Mouse (Mus musculus): ENCODE measurements around the gene Gabarap. TPM values are rescaled to one million over a fixed set of nuclear protein-coding genes. Genes with fewer than 3 reads are reported as not detected.
"Not testable (repeated sequence)": the region's sequence is repeated elsewhere in the genome, so short reads cannot be mapped to it uniquely, and the experiment has no call there.

Gene Gabarap
- polyA plus RNA-seq, 1 experiment from 2014 or later = 536 TPM

DNA sequence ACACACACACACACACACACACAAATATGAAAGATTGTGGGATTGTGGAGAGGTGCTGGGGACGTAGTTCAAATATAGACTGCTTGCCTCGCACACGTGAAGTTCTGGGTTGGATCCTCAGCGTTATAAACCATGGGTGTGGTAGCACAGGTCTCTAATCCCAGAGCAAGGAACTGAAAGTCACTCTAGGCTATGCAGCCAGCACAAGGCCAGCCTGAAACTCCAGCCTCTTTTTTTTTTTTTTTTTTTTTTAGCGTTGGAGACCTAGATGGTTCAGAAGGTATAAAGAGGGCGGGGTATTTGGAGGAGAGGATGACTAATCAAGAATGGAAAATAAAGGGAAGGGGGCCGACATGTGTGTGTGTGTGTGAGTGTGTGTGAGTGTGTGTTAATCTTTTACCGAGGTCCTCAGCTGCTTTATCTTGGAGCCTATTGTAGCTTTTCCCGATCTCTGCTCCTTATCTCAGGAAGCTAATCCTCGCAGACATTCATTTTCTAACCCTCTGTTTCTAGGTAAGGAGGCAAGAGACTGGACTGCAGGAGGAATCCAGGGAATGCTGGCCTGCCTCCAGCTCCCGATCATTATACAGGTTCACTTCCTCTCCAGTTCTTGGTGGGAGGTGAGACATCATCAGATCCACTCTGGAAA lies 37.6 kb upstream of the Gabarap start:
- Histone ChIP-seq H3K4me1 (replicated peaks; ENCODE audit: control insufficient read depth, insufficient read depth, low read length) (peaks cover 6% of the 10 kb centered on the region), H3K27me3 (ENCODE audit: control insufficient read depth, insufficient read depth, low read depth, low read length) (no peaks in the 10 kb centered on the region), H3K4me2 (ENCODE audit: low read depth, low read length) (no peak overlapping the region), H3K4me3 (ENCODE audit: low read length) (no peak overlapping the region), H3K27ac (ENCODE audit: low read length) (no peak overlapping the region), H3K36me3 (ENCODE audit: control insufficient read depth, insufficient read depth, low read length) (no peaks in the 10 kb centered on the region), H3K9me3 (ENCODE audit: control insufficient read depth, low read length) (no peaks in the 10 kb centered on the region), H3K9ac (ENCODE audit: low read length) (0 out of 2 replicates have a peak overlapping the region, but pooled peaks have one; percentile 8)
- WGBS = 31% methylated on average over 11 of the region's 11 CpGs
- ATAC-seq (ENCODE audit: low read depth) = no peak

DNA sequence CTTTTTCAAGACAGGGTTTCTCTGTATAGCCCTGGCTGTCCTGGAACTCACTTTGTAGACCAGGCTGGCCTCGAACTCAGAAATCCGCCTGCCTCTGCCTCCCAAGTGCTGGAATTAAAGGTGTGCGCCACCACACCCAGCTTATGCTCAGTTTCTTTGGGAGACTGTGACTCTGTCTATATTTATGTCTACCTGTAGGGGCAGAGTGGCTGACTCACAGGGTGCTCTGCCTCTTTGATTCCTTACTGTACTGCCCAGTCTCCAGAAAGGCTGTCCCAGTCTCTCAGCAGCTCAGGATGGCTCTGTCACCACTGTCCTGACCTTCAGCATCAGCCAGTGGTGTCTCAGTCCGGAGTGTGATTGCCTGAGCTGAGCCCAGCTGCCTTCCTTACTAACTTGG lies 35.3 kb upstream of the Gabarap start:
- not testable (repeated sequence) for H3K36me3 ChIP-seq (ENCODE audit: control insufficient read depth, insufficient read depth, low read length); H3K4me3 ChIP-seq (ENCODE audit: low read length); H3K4me2 ChIP-seq (ENCODE audit: low read depth, low read length); H3K27me3 ChIP-seq (ENCODE audit: control insufficient read depth, insufficient read depth, low read depth, low read length); H3K4me1 ChIP-seq (replicated peaks; ENCODE audit: control insufficient read depth, insufficient read depth, low read length); ATAC-seq (ENCODE audit: low read depth); H3K9me3 ChIP-seq (ENCODE audit: control insufficient read depth, low read length); H3K9ac ChIP-seq (ENCODE audit: low read length); H3K27ac ChIP-seq (ENCODE audit: low read length)
- WGBS = 68% methylated on average over 4 of the region's 4 CpGs

DNA sequence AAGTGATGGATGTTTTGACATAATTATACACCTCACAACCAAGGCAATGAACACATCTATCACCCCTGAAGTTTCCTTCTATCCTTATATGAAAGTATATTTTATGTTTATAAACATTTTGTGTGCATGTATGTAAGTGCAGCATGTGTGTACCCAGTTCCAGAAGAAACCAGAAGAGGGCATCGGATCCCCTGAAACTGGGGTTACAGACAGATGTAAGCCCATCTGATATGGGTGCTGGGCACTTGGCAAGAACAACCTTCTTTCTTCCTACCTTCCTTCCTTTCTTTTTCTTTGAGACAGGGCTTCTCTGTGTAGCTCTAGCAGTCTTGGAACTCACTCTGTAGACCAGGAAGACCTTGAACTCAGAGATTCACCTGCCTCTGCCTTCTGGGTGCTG lies 34.7 kb upstream of the Gabarap start:
- Histone ChIP-seq H3K27ac (ENCODE audit: low read length) (no peak overlapping the region), H3K9me3 (ENCODE audit: control insufficient read depth, low read length) (no peaks in the 10 kb centered on the region), H3K4me1 (replicated peaks; ENCODE audit: control insufficient read depth, insufficient read depth, low read length) (no peaks in the 10 kb centered on the region), H3K9ac (ENCODE audit: low read length) (no peak overlapping the region), H3K27me3 (ENCODE audit: control insufficient read depth, insufficient read depth, low read depth, low read length) (no peaks in the 10 kb centered on the region), H3K4me2 (ENCODE audit: low read depth, low read length) (no peak overlapping the region), H3K4me3 (ENCODE audit: low read length) (no peak overlapping the region), H3K36me3 (ENCODE audit: control insufficient read depth, insufficient read depth, low read length) (no peaks in the 10 kb centered on the region)
- WGBS = 76% methylated on average over 1 of the region's 1 CpGs
- no peak for ATAC-seq (ENCODE audit: low read depth)

DNA sequence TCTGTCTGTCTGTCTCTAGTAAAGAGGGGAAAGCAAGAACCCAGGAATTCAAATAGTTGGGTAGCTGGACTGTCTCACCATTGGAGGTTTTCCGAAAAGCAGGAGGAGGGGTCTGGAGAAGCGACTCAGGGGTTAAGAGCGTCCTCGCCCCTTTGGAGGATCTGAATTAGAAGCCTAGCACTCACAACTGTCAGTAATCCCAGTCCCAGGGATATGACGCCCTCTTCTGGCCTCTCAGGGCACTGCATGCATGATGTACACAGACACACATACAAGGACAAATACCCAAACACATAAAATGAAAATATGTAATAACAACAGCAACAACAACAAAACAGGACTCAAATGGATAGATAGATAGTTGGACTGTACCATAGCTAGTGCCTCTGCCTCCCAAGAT lies 30.3 kb upstream of the Gabarap start:
- Histone ChIP-seq H3K4me2 (ENCODE audit: low read depth, low read length) (no peak overlapping the region), H3K4me1 (replicated peaks; ENCODE audit: control insufficient read depth, insufficient read depth, low read length) (no peaks in the 10 kb centered on the region), H3K27ac (ENCODE audit: low read length) (no peak overlapping the region), H3K9ac (ENCODE audit: low read length) (no peak overlapping the region), H3K36me3 (ENCODE audit: control insufficient read depth, insufficient read depth, low read length) (no peaks in the 10 kb centered on the region), H3K27me3 (ENCODE audit: control insufficient read depth, insufficient read depth, low read depth, low read length) (peaks cover 21% of the 10 kb centered on the region), H3K9me3 (ENCODE audit: control insufficient read depth, low read length) (no peaks in the 10 kb centered on the region), H3K4me3 (ENCODE audit: low read length) (no peak overlapping the region)
- WGBS = 40% methylated on average over 5 of the region's 5 CpGs
- no peak for ATAC-seq (ENCODE audit: low read depth)

DNA sequence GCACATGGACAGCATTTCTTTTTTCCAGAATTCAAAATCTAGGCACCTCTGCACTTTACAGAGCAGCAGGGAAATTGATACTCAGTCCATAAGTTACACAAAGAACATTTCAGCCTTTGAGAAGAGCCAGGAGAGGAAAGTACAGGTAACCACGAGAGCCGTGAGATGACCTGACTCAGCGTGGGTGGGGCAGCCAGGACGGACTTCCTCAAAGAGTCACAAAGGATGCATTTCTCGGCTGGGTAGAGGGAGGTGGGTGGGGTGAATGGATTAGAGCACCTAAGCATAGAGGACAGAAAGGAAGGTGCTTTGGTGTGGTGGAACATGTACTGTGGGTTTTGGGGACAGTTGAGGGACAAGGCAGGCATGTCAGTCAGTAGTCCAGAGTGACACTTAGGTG lies 29.1 kb upstream of the Gabarap start:
- H3K9ac ChIP-seq (ENCODE audit: low read length) = no peak overlapping the region
- H3K4me2 ChIP-seq (ENCODE audit: low read depth, low read length) = no peak overlapping the region
- no peaks in the 10 kb centered on the region for H3K36me3 ChIP-seq (ENCODE audit: control insufficient read depth, insufficient read depth, low read length)
- H3K27me3 ChIP-seq (ENCODE audit: control insufficient read depth, insufficient read depth, low read depth, low read length) = peaks cover 33% of the 10 kb centered on the region
- 30% methylated on average over 5 of the region's 5 CpGs for WGBS
- H3K4me3 ChIP-seq (ENCODE audit: low read length) = no peak overlapping the region
- peaks cover 6% of the 10 kb centered on the region for H3K4me1 ChIP-seq (replicated peaks; ENCODE audit: control insufficient read depth, insufficient read depth, low read length)
- ATAC-seq (ENCODE audit: low read depth) = no peak
- H3K9me3 ChIP-seq (ENCODE audit: control insufficient read depth, low read length) = no peaks in the 10 kb centered on the region
- H3K27ac ChIP-seq (ENCODE audit: low read length) = no peak overlapping the region

DNA sequence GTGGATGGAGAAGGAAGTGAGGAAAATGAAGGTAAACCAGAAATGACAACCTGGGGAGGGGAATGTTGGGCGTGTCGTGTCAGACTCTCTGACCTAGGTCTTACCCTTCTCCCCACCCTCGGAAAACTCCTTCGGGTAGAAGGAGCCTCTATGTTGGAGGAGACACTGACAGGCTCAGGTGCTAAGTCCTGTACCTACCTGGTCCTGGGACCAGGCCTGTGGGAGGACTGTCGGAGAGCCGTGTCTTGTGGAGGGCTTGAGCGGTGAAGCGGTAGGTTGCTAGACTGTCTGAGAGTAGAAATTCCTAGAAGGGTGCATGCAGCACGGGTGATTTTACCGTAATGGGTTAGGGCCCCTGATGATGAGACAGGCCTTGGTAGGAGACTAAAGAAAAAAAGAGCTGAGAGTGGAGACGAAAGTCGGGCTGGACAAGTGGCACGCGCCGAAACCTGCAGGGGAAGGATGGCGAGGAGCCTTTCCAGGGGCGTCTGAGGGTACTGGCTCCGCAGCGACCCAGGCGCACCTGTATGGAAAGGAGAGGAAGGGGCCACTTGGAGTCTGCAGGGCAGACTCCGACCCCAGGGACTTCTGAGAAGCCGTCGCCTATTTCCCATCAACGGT lies 26.2 kb upstream of the Gabarap start, which contains the start of gene Cldn7:
Cldn7 (plus strand) TSS at position 130 of the 621 bp plus-strand sequence.
- H3K9me3 ChIP-seq (ENCODE audit: control insufficient read depth, low read length) = no peaks in the 10 kb centered on the region
- peak within 1 kb of the TSS; percentile 87 for H3K27ac ChIP-seq (ENCODE audit: low read length)
- 0 out of 2 replicates have a peak, but pooled peaks have one; percentile 11 for ATAC-seq (ENCODE audit: low read depth)
- H3K4me2 ChIP-seq (ENCODE audit: low read depth, low read length) = peak within 1 kb of the TSS; percentile 60
- peaks cover 8% of the 10 kb centered on the region for H3K4me1 ChIP-seq (replicated peaks; ENCODE audit: control insufficient read depth, insufficient read depth, low read length)
- peak within 1 kb of the TSS; percentile 73 for H3K9ac ChIP-seq (ENCODE audit: low read length)
- WGBS = 6% methylated on average over 24 of the region's 24 CpGs
- peaks cover 37% of the 10 kb centered on the region for H3K27me3 ChIP-seq (ENCODE audit: control insufficient read depth, insufficient read depth, low read depth, low read length)
- peaks cover 13% of the 10 kb centered on the region for H3K36me3 ChIP-seq (ENCODE audit: control insufficient read depth, insufficient read depth, low read length)
- peak within 1 kb of the TSS; percentile 60 for H3K4me3 ChIP-seq (ENCODE audit: low read length)

DNA sequence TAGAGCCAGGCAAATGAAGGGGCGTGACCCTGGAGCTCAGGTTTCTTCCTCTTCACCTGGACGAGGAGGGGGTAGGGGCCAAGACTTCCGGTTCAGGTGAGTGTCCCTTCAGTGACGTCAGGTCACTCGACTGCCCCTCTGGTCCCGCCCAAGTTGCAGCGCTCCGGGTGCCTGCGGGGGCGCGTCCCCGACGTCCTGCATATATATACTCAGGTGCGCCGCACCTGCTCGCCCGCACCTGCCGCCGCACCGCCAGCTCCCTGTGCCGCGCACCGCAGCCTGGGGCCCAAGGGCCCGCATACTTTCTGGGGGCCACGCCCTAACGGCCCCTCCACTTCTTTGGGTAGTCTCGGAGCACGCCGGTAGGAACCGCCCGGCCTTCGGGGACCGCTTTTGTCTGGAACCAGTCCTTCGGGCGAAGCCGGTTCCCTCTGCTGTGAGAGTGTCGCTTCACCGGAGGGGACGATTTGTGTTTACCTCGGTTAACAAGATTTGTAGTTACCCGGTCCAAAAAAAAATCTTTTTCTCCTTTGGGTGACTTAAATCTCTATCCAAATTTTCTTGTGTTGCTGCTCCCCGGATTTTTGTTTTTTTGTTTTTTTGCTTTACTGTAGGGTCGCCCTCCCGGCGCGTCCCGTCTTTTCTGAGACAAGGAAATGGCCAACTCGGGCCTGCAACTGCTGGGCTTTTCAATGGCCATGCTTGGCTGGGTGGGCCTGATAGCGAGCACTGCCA lies 25.5 kb upstream of the Gabarap start:
- WGBS = 2% methylated on average over 47 of the region's 49 CpGs
- peaks cover 18% of the 10 kb centered on the region for H3K36me3 ChIP-seq (ENCODE audit: control insufficient read depth, insufficient read depth, low read length)
- H3K27ac ChIP-seq (ENCODE audit: low read length) = peak overlapping the region; percentile 87
- no peaks in the 10 kb centered on the region for H3K9me3 ChIP-seq (ENCODE audit: control insufficient read depth, low read length)
- peak overlapping the region; percentile 60 for H3K4me2 ChIP-seq (ENCODE audit: low read depth, low read length)
- H3K9ac ChIP-seq (ENCODE audit: low read length) = peak overlapping the region; percentile 73
- ATAC-seq (ENCODE audit: low read depth) = peak; percentile 87
- H3K4me3 ChIP-seq (ENCODE audit: low read length) = peak overlapping the region; percentile 60
- H3K4me1 ChIP-seq (replicated peaks; ENCODE audit: control insufficient read depth, insufficient read depth, low read length) = peaks cover 8% of the 10 kb centered on the region
- H3K27me3 ChIP-seq (ENCODE audit: control insufficient read depth, insufficient read depth, low read depth, low read length) = peaks cover 37% of the 10 kb centered on the region

DNA sequence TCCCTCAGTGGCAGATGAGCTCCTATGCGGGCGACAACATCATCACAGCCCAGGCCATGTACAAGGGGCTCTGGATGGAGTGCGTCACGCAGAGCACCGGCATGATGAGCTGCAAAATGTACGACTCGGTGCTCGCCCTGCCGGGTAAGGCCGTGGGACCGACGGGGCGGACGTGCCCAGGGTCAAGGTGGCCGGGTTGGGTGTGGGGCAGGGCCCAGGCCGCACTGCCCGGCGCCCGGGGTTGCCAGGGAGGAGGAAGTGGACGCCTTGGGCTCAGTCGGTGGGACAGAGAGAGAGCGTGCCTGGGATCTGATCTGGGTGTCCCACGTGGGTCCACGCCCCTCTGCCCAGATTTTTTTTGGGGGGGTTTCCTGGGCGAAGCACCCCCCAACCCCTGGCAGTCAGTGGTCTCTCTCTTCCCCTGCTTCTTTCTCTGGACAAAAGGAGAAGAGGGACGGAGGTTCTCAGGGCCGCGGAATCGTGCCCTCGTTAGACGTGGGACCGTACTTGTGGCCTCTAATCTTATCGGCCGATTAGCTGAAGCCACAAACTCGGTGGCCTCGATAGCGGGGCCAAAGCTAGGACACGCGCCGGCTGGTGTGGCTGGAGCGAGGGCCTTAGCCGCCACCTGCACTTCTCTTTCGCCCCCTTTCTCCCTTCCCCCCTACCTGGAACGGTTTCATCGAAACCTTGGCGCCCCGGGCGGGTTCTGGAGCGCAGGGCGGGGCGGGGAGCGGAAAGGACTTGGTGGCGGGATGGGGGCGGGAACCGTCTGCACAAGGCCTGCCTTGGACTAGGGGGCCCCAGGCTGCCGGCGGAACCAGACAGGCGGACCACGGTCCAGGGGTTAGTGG lies 24.7 kb upstream of the Gabarap start:
- H3K27me3 ChIP-seq (ENCODE audit: control insufficient read depth, insufficient read depth, low read depth, low read length) = peaks cover 37% of the 10 kb centered on the region
- peak; percentile 66 for ATAC-seq (ENCODE audit: low read depth)
- WGBS = under 1% methylated on average over 59 of the region's 59 CpGs

More for the DNA sequence above, 24.7 kb upstream of the Gabarap start:
- peak overlapping the region; percentile 60 for H3K4me2 ChIP-seq (ENCODE audit: low read depth, low read length)
- no peaks in the 10 kb centered on the region for H3K9me3 ChIP-seq (ENCODE audit: control insufficient read depth, low read length)
- H3K36me3 ChIP-seq (ENCODE audit: control insufficient read depth, insufficient read depth, low read length) = peaks cover 21% of the 10 kb centered on the region
- peak overlapping the region; percentile 60 for H3K4me3 ChIP-seq (ENCODE audit: low read length)
- H3K27ac ChIP-seq (ENCODE audit: low read length) = peak overlapping the region; percentile 86
- H3K4me1 ChIP-seq (replicated peaks; ENCODE audit: control insufficient read depth, insufficient read depth, low read length) = peaks cover 8% of the 10 kb centered on the region
- peak overlapping the region; percentile 73 for H3K9ac ChIP-seq (ENCODE audit: low read length)

All from lung, embryonic 16.5 days (tissue).